Comparison of ENCODE assay signal across 9 mouse cellular contexts in genomic region chr10:80774981-80775380, GRCm38 (mm10). TPM values are rescaled to one million over a fixed set of nuclear protein-coding genes. Genes with fewer than 3 reads are reported as not detected.
DNase-seq lines count a peak whose midpoint lies in the region; ATAC-seq lines count a peak whose summit lies in the region.
"Had no signal": no experiment of that assay in that cellular context is flagged by ENCODE, and none has a peak within 500 bp of the region (broad histone marks: within the 10 kb centered on the region; RNA-seq: fewer than 3 reads in every experiment).

No protein-coding gene starts in this region.

- no peaks in the 10 kb centered on the region for H3K9me3 ChIP-seq in heart, embryonic 12.5 days (replicated peaks)
- no peaks in the 10 kb centered on the region for H3K9me3 ChIP-seq in limb, embryonic 12.5 days
- H3K9me3 ChIP-seq in limb, embryonic 10.5 days (replicated peaks): no peaks in the 10 kb centered on the region
- no peaks in the 10 kb centered on the region for H3K9me3 ChIP-seq in limb, embryonic 13.5 days
- H3K9me3 ChIP-seq: midbrain, embryonic 13.5 days had no signal

- no peak overlapping the region for H3K4me2 ChIP-seq in heart, embryonic 12.5 days
- no peak overlapping the region for H3K4me2 ChIP-seq in limb, embryonic 12.5 days
- no peak overlapping the region for H3K4me2 ChIP-seq in limb, embryonic 13.5 days (replicated peaks)
- H3K4me2 ChIP-seq: midbrain, embryonic 13.5 days had no signal

- peak overlapping the region; percentile 79 for H3K27ac ChIP-seq in heart, embryonic 12.5 days (ENCODE audit: poor library complexity, severe bottlenecking)
- H3K27ac ChIP-seq in limb, embryonic 12.5 days: no peak overlapping the region
- no peak overlapping the region for H3K27ac ChIP-seq in limb, embryonic 10.5 days
- no peak overlapping the region for H3K27ac ChIP-seq in limb, embryonic 13.5 days
- H3K27ac ChIP-seq: midbrain, embryonic 13.5 days had no signal

- H3K4me1 ChIP-seq in heart, embryonic 12.5 days (replicated peaks): peaks cover 57% of the 10 kb centered on the region
- peaks cover 10% of the 10 kb centered on the region for H3K4me1 ChIP-seq in limb, embryonic 12.5 days (replicated peaks)
- H3K4me1 ChIP-seq in limb, embryonic 10.5 days: peaks cover 19% of the 10 kb centered on the region
- peaks cover 13% of the 10 kb centered on the region for H3K4me1 ChIP-seq in limb, embryonic 13.5 days
- H3K4me1 ChIP-seq: midbrain, embryonic 13.5 days had no signal

- ATAC-seq in heart, embryonic 12.5 days (ENCODE audit: insufficient number of reproducible peaks, low FRiP score): peak; percentile 17; the same call in 1 of the 2 replicates
- 0 out of 2 replicates have a peak, but pooled peaks have one; percentile 13 for ATAC-seq in limb, embryonic 12.5 days (ENCODE audit: insufficient number of reproducible peaks, insufficient read depth, low FRiP score, low TSS enrichment, low read depth)
- no peak for ATAC-seq in limb, embryonic 13.5 days (ENCODE audit: low FRiP score, low read depth)
- 0 out of 2 replicates have a peak, but pooled peaks have one; percentile 2 for ATAC-seq in megakaryocyte progenitor cell, adult 5-6 weeks (replicated peaks; ENCODE audit: poor library complexity)

- 62% methylated on average over 4 of the region's 4 CpGs for WGBS in heart, embryonic 12.5 days
- WGBS in limb, embryonic 12.5 days: 87% methylated on average over 4 of the region's 4 CpGs
- WGBS in limb, embryonic 10.5 days: 82% methylated on average over 4 of the region's 4 CpGs
- 89% methylated on average over 4 of the region's 4 CpGs for WGBS in limb, embryonic 13.5 days

- peaks cover 88% of the 10 kb centered on the region for H3K36me3 ChIP-seq in heart, embryonic 12.5 days
- peaks cover 99% of the 10 kb centered on the region for H3K36me3 ChIP-seq in limb, embryonic 12.5 days
- peaks cover 100% of the 10 kb centered on the region for H3K36me3 ChIP-seq in limb, embryonic 10.5 days
- H3K36me3 ChIP-seq in limb, embryonic 13.5 days: peaks cover 100% of the 10 kb centered on the region

- intact Hi-C loops in heart, postnatal 25 days (cut with DNase I): loop anchor here (1.0 to 2.0 kb wide), 3 partner anchors 18 to 28 kb away; no protein-coding TSS in a partner anchor

- no peaks in the 10 kb centered on the region for H3K27me3 ChIP-seq in heart, embryonic 12.5 days (replicated peaks)
- H3K27me3 ChIP-seq in limb, embryonic 12.5 days: no peaks in the 10 kb centered on the region
- no peaks in the 10 kb centered on the region for H3K27me3 ChIP-seq in limb, embryonic 10.5 days (ENCODE audit: low read depth, poor library complexity, severe bottlenecking)
- H3K27me3 ChIP-seq in limb, embryonic 13.5 days: no peaks in the 10 kb centered on the region
- H3K27me3 ChIP-seq: midbrain, embryonic 13.5 days had no signal

- H3K9ac ChIP-seq in heart, embryonic 12.5 days: peak overlapping the region; percentile 38
- H3K9ac ChIP-seq in limb, embryonic 12.5 days (replicated peaks): no peak overlapping the region
- H3K9ac ChIP-seq in limb, embryonic 13.5 days: 0 out of 2 replicates have a peak overlapping the region, but pooled peaks have one; percentile 31
- H3K9ac ChIP-seq: midbrain, embryonic 13.5 days had no signal

- DNase-seq in heart, postnatal 25 days (ENCODE audit: low spot score): no peak
- no peak for DNase-seq in limb, embryonic 10.5 days (ENCODE audit: low spot score)
- DNase-seq in urinary bladder, adult 18-20 months (ENCODE audit: low spot score in 2 of 2): no peak
- DNase-seq in embryo, embryonic 10.5 days (ENCODE audit: low spot score): no peak

- H3K4me3 ChIP-seq in heart, embryonic 12.5 days: no peak overlapping the region
- H3K4me3 ChIP-seq in limb, embryonic 12.5 days (replicated peaks): no peak overlapping the region
- no peak overlapping the region for H3K4me3 ChIP-seq in limb, embryonic 10.5 days
- H3K4me3 ChIP-seq in limb, embryonic 13.5 days: no peak overlapping the region
- H3K4me3 ChIP-seq: midbrain, embryonic 13.5 days had no signal

RNA-seq across cellular contexts. Expression of gene Dot1l, which starts 20.0 kb away (rescaled TPM):
- 25.7 and 30.9 TPM in 2 replicates for polyA plus RNA-seq in heart, embryonic 12.5 days (2016; fragmentation: Nextera tagmentation; extraction: Ambion mirVana)
- 10 to 100 TPM; 31.2 to 31.4 TPM for total RNA-seq in heart, postnatal 25 days (2021)
- polyA plus RNA-seq in limb, embryonic 12.5 days (2016; fragmentation: Nextera tagmentation; extraction: Ambion mirVana): 21.8 and 22.8 TPM in 2 replicates
- 26.4 and 28.3 TPM in 2 replicates for polyA plus RNA-seq in limb, embryonic 10.5 days (2016; fragmentation: Nextera tagmentation; extraction: Ambion mirVana)
- polyA plus RNA-seq in limb, embryonic 13.5 days (2015; fragmentation: Nextera tagmentation; extraction: Ambion mirVana): 19.2 and 20.2 TPM in 2 replicates
- 29.2 and 34.8 TPM in 2 replicates for total RNA-seq in megakaryocyte progenitor cell, adult 5-6 weeks (2015)
- 9.0 and 9.7 TPM in 2 replicates for total RNA-seq in megakaryocyte progenitor cell, adult 5-6 weeks (2017)

RNA-seq across cellular contexts. Expression of gene Sf3a2, which starts 23.0 kb away (rescaled TPM):
- 51.2 and 58.3 TPM in 2 replicates for polyA plus RNA-seq in heart, embryonic 12.5 days (2016; fragmentation: Nextera tagmentation; extraction: Ambion mirVana)
- total RNA-seq in heart, postnatal 25 days (2021): 10 to 100 TPM; 29.6 to 29.9 TPM
- polyA plus RNA-seq in limb, embryonic 12.5 days (2016; fragmentation: Nextera tagmentation; extraction: Ambion mirVana): 63.0 and 72.8 TPM in 2 replicates
- polyA plus RNA-seq in limb, embryonic 10.5 days (2016; fragmentation: Nextera tagmentation; extraction: Ambion mirVana): 113 and 121 TPM in 2 replicates
- polyA plus RNA-seq in limb, embryonic 13.5 days (2015; fragmentation: Nextera tagmentation; extraction: Ambion mirVana): 73.0 and 77.4 TPM in 2 replicates
- 74.9 and 78.4 TPM in 2 replicates for total RNA-seq in megakaryocyte progenitor cell, adult 5-6 weeks (2015)
- total RNA-seq in megakaryocyte progenitor cell, adult 5-6 weeks (2017): 11.5 and 19.0 TPM in 2 replicates

RNA-seq across cellular contexts. Expression of gene Plekhj1, which starts 23.4 kb away (rescaled TPM):
- 82.4 and 83.2 TPM in 2 replicates for polyA plus RNA-seq in heart, embryonic 12.5 days (2016; fragmentation: Nextera tagmentation; extraction: Ambion mirVana)
- total RNA-seq in heart, postnatal 25 days (2021): 10 to 100 TPM; 27.4 to 29.7 TPM
- polyA plus RNA-seq in limb, embryonic 12.5 days (2016; fragmentation: Nextera tagmentation; extraction: Ambion mirVana): 132 and 144 TPM in 2 replicates
- polyA plus RNA-seq in limb, embryonic 10.5 days (2016; fragmentation: Nextera tagmentation; extraction: Ambion mirVana): 168 and 204 TPM in 2 replicates
- 127 and 128 TPM in 2 replicates for polyA plus RNA-seq in limb, embryonic 13.5 days (2015; fragmentation: Nextera tagmentation; extraction: Ambion mirVana)
- total RNA-seq in megakaryocyte progenitor cell, adult 5-6 weeks (2015): 64.8 and 78.7 TPM in 2 replicates
- total RNA-seq in megakaryocyte progenitor cell, adult 5-6 weeks (2017): 32.6 and 43.9 TPM in 2 replicates

RNA-seq across cellular contexts. Expression of gene Amh, which starts 30.1 kb away (rescaled TPM):
- polyA plus RNA-seq in heart, embryonic 12.5 days (2016; fragmentation: Nextera tagmentation; extraction: Ambion mirVana): 0.14 and 0.23 TPM in 2 replicates
- under 1 TPM; 0.39 TPM for total RNA-seq in heart, postnatal 25 days (2021)
- not detected in 2 replicates for polyA plus RNA-seq in limb, embryonic 12.5 days (2016; fragmentation: Nextera tagmentation; extraction: Ambion mirVana)
- polyA plus RNA-seq in limb, embryonic 10.5 days (2016; fragmentation: Nextera tagmentation; extraction: Ambion mirVana): 0.09 TPM in 1 of 2 replicates, not detected in the other
- polyA plus RNA-seq in limb, embryonic 13.5 days (2015; fragmentation: Nextera tagmentation; extraction: Ambion mirVana): not detected in 2 replicates
- total RNA-seq in megakaryocyte progenitor cell, adult 5-6 weeks (2015): not detected in 2 replicates
- total RNA-seq in megakaryocyte progenitor cell, adult 5-6 weeks (2017): 0.14 TPM in 1 of 2 replicates, not detected in the other
- polyA plus RNA-seq: midbrain, embryonic 13.5 days had no signal

RNA-seq across cellular contexts. Expression of gene Ap3d1, which starts 32.9 kb away (rescaled TPM):
- 56.5 and 58.9 TPM in 2 replicates for polyA plus RNA-seq in heart, embryonic 12.5 days (2016; fragmentation: Nextera tagmentation; extraction: Ambion mirVana)
- 10 to 100 TPM; 39.8 to 44.2 TPM for total RNA-seq in heart, postnatal 25 days (2021)
- polyA plus RNA-seq in limb, embryonic 12.5 days (2016; fragmentation: Nextera tagmentation; extraction: Ambion mirVana): 73.8 and 76.8 TPM in 2 replicates
- 54.6 and 60.6 TPM in 2 replicates for polyA plus RNA-seq in limb, embryonic 10.5 days (2016; fragmentation: Nextera tagmentation; extraction: Ambion mirVana)
- polyA plus RNA-seq in limb, embryonic 13.5 days (2015; fragmentation: Nextera tagmentation; extraction: Ambion mirVana): 74.5 and 80.0 TPM in 2 replicates
- total RNA-seq in megakaryocyte progenitor cell, adult 5-6 weeks (2015): 31.5 and 40.3 TPM in 2 replicates
- total RNA-seq in megakaryocyte progenitor cell, adult 5-6 weeks (2017): 34.7 and 48.7 TPM in 2 replicates
